Mouse (Mus musculus) ES-Bruce4 (cell line): ENCODE results near the gene Grin3b.

Experiments
- CTCF ChIP-seq: IDR thresholded peaks from one replicate; pipeline ENCODE4 v1.8.1; 2011; ENCODE audit warnings: low read depth, low read length
- EP300 ChIP-seq: IDR thresholded peaks from 2 replicates; pipeline ENCODE4 v1.6.1; 2011; ENCODE audit warnings: low read depth, low read length; ENCODE audit not compliant: insufficient read depth
- POLR2A ChIP-seq: IDR thresholded peaks from one replicate; pipeline ENCODE4 v1.8.1; 2011; ENCODE audit warnings: low read length; ENCODE audit not compliant: insufficient read depth

- TF ChIP-seq CTCF = peak; percentile 76
- TF ChIP-seq POLR2A = no peak
- TF ChIP-seq EP300 = 0 out of 2 replicates have a peak, but pooled peaks have one; percentile 48
Measured at GRCm38 (mm10) chr10:79986963-79987362, 16.4 kb downstream of the Grin3b start.
